Mouse (Mus musculus) thymus, postnatal 10 days (tissue): Measurements from ENCODE around the gene Zswim5.

ENCODE experiments used
- DNase-seq, 2 experiments: peaks; one replicate each; pipeline ENCODE4 v3.0.0; 2021; ENCODE audit warnings: low spot score in 2 of 2

Gene Zswim5

DNA sequence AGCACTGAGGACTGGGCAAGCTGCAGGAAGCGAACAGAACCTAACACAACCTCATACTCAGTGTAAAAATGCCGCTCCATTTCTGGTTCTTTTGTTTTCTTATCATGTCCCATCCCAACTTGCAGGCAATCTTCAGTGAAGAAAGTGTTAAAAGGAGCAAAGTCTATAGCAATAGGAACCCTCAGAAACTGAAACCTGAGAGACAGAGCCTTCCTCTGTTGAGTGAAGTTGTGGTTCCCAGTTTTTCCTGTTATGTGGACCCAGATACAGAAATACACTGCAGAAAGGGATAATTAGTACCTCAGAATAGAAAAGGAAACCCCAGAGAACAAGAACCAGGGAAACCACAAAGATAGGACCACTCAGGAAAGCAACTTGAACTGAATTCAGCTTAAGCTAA is 36.1 kb downstream of the Zswim5 start:
- DNase-seq: no peak

DNA sequence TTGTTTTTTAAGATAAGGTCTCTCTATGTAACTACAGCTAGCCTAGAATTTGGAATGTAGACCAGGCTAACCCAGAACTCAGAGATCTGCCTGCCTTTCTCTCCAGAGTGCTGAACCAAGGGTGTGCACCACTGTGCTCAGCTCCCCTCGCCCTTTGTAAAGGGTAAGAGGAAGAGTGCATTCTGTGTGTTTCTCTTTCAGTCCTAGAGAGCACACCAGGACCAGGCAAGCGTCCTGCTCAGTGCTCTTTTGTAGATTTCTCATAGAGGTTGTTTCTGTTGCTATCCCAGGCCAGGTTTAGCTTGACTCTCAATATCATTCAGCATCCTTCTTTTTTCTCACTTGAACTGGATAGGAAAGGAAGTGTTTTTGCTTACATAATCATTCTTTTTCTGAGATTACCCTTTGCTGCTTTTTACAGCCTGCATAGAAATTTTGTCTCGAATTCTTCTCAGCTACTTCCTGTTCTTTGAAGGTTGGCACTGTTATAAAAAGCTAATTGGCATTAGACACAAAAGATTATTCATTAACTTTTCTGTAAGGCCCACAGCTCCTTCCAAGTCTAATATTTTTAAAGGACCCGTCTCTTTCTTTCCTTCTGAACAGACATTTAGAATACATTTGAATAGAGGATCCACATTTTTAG is 51.0 kb downstream of the Zswim5 start:
- no peak for DNase-seq

DNA sequence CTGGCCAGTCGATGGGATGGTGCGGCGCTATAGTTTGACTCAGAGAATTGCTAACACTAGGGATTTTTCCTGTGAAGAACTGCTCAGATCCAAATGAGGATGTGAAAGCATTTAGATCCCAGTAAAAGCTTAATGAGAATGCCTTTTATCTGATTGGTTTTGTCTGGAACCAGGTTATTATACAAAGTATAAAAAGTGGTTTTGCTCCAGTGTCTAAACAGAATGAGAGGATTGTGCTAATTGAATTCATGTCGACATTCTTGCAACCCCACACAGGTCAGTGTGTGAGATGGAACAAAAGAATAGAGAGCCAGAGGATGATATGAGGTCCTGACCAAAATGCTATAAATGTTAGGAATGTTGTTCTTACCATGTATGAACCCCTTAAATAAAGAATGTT is 62.4 kb downstream of the Zswim5 start:
- no peak for DNase-seq

DNA sequence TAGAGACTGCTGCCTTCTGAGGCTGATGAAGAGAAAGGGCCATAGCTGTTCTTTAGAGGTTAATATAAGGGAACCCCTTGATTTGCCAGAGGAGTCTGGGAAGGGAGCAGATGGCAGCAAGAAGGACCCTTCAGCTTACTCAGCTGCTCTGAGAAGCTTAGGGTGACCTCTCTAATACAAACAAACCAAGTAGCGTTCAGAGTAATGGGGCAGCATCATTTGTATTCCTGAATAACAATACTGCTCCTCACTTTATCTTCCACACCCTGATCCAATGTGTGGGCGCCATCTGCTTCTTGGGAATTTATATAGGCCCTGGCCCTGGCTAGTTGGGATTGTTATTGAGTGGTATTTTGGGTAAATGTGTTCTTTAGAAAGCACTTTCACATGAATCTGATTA is 65.5 kb downstream of the Zswim5 start:
- no peak for DNase-seq

DNA sequence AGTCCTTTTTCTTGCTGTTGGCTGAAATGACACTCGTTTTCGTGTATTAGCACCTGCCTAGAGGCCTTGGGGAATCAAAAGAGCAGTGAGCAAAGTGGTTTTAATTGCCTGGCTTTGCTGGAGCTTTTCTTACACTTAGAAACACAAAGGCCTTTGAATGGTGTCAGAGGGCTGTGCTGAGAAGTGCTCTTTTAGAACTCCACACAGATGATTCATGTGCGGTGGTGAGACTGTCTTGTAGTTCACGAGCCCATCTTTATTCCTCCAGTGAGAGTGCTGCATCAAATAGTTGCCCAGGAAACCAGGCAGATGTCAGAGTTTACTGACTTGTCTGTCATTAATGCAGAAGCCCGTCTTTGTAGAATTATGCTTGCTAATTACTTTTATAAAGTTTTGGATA is 66.9 kb downstream of the Zswim5 start:
- DNase-seq: no peak

DNA sequence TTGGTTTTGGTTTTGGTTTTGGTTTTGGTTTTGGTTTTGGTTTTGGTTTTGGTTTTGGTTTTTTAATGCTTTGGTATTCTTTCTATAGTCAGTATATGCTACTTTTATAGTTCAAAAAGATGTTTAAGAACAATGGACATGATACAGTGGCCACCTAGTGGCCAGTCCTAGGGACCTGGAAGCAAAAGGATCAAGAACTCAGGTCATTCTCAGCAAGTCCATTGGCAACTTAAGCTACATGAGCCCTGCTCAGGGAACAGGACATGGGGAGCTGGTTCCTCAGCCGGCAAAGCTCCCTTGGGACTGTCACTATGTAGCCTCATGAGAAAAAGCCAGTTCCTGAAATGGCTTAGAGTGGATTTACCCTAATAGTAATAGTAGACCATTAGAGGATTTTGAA is 74.5 kb downstream of the Zswim5 start:
- no peak for DNase-seq

DNA sequence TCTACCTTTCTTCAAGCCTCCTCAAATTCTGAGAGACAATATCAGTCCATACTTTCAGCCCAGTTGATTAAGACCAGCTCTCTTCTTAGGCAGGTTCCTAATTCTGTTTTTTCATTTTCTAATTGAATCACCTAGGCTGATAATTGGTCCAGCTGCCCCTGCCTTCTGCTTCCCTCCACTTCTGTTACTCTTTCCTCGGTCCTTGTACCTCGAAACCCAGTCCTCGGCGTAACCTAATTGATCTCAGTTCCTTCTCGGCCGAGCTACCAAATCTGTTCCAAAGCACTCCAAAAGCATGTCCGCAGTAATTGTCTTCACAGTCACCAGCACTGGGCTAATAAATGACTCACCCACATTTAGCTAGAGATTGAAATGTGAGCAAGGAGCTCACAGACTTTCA is 77.8 kb downstream of the Zswim5 start:
- no peak for DNase-seq

DNA sequence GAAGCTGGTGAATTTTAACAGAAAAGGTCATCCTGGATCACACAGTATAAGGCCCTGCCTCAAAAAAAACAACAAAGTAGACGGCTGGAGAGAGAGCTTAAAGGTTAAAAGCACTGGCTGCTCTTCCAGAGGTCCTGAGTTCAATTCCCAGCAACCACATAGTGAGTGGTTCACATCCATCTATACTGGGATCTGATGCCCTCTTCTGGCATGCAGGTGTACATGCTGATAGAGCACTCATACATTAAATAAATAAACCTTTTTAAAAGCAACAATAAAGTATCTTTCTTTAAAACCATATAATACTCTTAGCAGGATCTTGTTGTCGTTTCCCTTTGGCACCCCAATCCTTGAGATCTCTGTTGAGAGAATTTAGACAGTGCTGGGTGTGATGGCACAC is 99.3 kb downstream of the Zswim5 start:
- DNase-seq: no peak

DNA sequence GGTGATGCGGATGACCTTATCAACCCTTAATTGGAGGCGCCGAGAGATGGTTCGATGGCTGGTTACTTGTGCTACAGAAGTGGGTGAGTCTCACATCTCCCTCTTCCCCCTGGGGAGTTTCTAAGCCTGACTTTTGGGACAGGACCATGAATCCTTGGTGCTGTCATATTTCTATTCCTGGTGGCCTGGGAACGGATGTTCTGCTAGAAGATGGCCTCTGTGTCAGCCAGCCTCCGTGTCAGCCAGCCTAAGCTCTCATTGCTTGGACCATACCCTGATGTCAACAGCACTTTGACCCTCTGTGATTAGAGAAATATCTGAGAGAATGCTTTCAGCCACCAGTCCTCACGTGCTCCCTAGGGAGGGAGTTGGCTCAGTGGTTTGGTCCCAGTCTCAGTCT is 108.5 kb downstream of the Zswim5 start:
- DNase-seq: no peak

DNA sequence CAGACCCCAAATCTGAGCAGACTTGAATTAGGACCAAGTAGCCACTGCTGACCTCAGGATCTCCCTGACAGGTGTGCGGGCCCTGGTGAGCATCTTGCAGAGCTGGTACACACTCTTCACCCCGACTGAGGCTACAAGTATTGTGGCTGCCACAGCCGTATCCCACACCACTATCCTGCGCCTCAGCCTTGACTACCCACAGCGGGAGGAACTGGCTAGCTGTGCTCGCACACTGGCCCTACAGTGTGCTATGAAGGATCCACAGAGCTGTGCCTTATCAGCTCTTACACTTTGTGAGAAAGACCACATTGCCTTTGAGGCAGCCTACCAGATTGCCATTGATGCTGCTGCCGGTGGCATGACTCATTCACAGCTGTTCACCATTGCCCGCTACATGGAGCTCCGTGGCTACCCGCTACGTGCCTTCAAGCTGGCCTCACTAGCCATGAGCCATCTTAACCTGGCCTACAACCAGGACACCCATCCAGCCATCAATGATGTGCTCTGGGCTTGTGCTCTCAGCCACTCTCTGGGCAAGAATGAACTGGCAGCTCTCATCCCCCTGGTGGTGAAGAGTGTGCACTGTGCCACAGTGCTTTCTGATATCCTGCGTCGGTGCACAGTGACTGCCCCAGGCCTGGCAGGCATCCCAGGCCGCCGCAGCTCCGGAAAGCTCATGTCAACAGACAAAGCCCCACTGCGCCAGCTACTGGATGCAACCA is 109.4 kb downstream of the Zswim5 start:
- peak; percentile 54 to 63 for DNase-seq

DNA sequence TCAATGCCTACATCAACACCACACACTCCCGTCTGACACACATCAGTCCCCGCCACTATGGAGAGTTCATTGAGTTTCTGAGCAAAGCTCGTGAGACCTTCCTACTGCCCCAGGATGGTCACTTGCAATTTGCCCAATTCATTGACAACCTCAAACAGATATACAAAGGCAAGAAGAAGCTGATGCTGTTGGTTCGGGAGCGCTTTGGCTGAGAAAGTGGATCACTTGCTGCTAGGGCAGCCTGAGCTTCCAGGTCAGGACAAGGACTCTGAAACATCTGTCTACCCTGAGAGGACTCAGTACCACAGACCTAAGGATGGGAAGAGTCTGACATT is 109.9 kb downstream of the Zswim5 start:
- DNase-seq: no peak

DNA sequence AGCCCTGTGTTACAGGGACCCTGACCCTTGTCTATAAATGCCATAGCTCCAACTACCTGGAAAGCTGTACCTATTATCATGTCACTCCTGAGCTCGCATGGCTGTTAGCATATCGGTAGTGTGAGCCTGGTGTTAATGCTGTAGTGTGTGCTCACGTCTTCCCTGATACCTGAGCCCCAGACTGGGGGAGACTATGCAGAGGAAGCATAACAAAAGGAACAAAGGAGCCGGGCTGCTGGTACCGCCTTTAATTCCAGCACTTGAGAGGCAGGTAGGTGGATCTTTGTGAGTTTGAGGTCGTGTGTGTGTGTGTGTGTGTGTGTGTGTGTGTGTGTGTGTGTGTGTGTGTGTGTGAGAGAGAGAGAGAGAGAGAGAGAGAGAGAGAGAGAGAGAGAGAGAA is 112.6 kb downstream of the Zswim5 start:
- no peak for DNase-seq

DNA sequence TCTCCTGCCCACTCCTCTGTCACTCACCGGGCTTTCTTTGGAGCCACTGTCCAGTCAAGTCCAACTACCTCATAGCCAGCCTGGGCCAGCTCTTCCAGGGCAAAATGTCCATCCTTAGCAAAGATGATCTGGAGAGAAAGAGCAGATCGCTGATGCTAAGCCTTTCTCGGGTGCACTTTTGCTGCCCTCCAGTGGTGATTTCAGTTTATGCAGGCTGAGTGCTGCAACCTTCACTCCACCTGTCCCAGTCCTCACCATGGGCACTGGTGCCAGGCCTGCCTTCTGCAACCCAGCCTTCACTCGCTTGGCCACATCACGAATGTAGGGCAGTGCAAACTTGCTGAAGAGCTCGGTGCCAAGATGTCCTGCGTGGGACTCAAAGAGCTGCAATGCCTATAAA is 114.2 kb downstream of the Zswim5 start:
- DNase-seq: peak; percentile 52 to 79

DNA sequence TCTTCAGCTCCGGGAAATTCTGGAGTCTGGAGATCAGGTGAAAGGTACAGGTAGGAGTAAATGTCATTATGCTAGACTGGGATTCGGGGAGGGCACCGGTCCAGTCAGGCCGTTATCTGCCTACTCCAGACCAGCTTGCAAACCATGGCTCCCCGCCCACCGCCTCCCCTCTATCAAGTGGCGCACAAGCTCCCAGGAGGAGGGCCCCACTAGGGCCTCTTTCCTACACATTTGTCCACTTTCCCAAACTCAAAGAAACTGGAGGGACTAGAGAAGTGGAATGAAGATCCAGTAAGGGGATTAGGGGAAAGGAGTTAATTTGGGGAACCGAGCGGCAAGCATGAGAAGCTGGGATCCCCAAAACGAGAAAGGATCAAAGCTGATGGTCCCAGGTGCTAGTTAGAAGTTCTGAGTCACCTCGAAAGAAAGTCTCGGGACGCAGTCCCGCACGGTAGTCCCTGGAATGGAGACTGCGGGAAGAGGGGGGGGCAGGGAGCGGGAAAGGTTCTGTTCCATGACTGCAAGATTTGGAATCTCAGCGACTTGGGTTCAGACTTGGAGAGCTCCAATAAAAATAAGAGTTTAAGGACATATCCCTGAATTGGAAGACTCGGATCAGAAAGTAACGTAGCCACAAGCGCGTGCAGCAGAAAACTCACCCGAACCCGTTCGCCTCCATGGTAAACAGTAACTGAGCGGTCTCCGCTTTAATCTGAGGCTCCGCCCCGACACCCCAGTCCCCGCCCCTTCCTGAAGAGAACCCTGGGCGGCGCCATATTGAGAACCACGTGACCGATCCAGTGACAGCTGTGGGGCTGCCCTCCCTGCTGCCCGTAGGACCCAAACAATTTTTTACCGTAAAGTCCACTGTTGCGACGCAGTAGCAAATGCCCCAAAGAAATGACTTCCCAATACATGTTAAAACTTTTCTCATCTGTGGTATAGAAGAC is 116.8 kb downstream of the Zswim5 start, which contains the start of gene Urod:
Urod (minus strand) TSS at position 742 of the 950 bp plus-strand sequence.
- DNase-seq: peak; percentile 94 to 95

DNA sequence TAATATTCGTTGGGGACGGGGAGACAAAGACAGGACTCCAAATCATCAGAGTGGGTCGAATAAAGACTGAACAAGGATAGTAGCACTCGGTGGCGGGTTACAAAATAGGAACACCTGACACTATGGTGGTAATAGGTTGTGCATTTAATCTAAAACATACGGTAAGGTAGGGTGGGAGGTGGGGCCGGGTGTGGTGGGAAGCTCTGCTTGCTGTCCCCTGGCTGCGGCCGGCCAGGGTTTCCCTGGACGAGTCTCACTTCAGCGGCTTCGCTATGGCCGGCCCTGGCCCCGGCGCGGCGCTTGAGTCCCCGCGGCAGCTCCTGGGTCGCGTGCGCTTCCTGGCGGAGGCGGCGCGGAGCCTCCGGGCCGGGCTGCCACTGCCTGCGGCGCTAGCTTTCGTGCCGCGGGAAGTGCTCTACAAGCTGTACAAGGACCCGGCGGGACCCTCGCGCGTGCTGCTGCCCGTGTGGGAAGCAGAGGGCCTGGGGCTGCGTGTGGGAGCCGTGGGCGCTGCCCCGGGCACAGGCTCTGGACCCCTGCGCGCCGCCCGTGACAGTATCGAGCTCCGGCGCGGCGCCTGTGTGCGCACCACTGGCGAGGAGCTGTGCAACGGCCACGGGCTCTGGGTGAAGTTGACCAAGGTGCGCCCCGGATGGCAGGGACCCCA is 118.1 kb downstream of the Zswim5 start, which contains the start of gene Hectd3:
Hectd3 (plus strand) TSS at position 187 of the 667 bp plus-strand sequence.
- DNase-seq: peak; percentile 15 to 42

DNA sequence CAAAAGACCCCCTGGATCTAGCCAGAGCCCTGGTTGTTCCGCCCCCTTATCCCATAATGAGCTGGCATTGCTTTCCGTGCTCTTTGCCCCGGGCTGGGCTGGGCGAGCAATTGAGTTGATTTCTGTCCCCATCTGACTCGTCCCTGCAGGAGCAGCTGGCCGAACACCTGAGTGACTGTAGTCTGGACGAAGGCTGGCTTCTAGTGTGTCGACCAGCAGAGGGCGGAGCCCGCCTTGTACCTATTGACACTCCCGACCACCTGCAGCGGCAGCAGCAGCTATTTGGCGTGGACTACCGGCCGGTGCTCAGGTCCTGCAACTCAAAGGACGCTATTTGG is 118.6 kb downstream of the Zswim5 start:
- peak; percentile 17 to 42 for DNase-seq

DNA sequence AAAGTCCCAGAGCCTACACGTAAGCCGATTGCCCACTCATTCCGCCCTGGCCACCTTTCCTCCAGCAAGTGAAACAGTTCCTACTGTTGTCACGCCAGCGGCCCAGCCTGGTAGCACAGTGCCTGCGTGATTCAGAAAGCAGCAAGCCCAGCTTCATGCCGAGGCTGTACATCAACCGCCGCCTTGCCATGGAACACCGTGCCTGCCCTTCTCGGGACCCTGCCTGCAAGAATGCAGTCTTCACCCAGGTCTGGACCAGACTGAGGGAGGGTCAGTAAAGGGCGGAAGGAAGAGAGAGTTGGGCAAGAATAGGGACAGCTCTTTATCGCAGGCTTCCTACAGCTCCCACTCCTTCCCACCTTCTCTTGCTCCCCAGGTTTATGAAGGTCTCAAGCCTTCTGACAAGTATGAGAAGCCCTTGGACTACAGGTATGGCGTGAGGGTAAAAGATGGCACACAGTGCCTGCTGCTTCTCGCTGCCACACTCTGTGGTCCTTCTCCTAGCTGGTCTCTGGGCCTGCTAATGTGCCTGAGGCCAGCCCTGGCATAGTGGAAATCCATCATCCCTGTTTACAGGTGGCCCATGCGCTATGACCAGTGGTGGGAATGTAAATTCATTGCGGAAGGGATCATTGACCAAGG is 122.5 kb downstream of the Zswim5 start:
- no peak for DNase-seq

DNA sequence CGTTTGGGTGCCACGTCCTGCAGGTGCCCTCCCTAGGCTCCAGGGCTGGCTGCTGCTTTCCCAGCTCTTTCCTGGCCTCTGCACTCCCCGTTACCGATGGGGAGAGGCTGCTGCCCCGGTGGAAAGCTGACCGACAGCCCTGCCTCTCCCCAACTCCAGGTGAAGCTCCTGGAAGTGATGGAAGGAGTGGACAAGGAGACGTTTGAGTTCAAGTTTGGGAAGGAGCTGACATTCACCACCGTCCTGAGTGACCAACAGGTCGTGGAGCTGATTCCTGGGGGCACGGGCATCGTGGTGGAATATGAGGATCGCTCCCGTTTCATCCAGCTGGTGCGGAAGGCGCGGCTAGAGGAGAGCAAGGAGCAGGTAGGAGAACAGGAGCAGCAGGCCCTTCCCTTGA is 124.8 kb downstream of the Zswim5 start:
- no peak for DNase-seq

DNA sequence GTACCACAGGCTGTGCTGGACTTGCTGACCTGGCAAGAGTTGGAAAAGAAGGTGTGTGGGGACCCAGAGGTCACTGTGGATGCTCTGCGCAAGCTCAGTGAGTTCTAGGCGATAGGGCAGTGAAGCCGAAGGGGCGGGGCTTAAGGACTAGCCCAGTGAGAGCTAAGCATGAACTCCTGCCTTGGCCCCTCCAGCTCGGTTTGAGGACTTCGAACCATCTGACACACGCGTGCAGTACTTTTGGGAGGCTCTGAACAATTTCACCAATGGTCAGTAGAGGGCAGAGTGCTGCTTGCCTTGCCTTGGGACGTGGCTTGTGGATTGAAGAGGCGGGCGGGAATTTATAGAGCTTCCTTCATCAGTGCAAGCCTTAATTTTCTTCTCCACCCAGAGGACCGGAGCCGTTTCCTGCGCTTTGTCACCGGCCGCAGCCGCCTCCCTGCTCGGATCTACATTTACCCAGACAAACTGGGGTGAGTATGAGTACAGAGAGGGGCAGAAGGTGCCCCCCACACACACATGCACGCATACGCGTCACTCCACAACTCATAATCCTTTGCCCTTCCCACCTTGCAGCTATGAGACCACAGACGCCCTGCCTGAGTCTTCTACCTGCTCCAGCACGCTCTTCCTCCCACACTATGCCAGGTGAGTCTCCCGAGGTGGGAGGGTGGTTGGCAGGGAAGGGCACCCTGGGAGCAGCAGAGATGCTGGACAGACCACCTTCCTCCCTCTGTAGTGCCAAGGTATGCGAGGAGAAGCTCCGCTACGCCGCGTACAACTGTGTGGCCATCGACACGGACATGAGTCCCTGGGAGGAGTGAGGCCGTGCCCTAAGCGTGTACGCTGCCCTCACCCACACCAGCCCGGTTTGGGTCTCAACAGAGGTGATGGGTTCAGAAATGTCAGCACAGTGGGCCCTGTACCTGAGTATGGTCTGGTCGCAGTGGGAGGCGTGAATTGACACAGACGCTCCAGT is 125.7 kb downstream of the Zswim5 start:
- peak in 1 of 2 experiments; percentile 33 for DNase-seq

DNA sequence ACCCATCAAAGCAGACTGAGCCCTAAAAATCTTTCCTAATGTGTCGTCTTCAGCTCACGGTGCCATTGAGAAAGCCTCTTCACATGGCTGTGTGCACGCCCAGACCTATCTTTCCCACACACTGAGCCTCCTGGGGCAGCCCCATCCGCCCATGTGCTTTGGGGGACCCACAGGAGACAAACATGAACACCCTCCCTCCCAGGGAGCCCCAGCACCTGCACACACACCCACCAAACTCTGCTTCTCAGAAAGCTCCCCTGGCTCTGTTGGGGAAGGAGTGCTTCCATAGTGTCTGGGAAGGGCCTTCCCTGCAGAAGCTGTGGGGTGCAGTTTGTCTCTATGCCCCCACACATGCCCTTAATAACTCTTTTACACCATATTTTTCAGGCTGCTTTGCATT is 127.5 kb downstream of the Zswim5 start:
- no peak for DNase-seq
